Mouse (Mus musculus): ENCODE measurements at regions not wholly inside any gene's neighbourhood (a gene's known extent, or its start where the extent isn't known, plus 50 kb on each side); places are given as distances from the start of the nearest gene placed in this dataset.

GRCm38 (mm10) chr6:50929503-50929902 lies 275.3 kb upstream of the Npvf start:
- TF ChIP-seq CTCF (IDR thresholded peaks at IDR 0.05; ENCODE audit: low read depth), result no peak
- no peak for TF ChIP-seq EP300 (optimal IDR thresholded peaks at IDR 0.05)

Data from stomach, postnatal 0 days (tissue).